Mouse (Mus musculus): Measurements from ENCODE around the gene Bpifb2.
"Not testable (repeated sequence)": the region's sequence is repeated elsewhere in the genome, so short reads cannot be mapped to it uniquely, and the experiment has no call there.

Gene Bpifb2

DNA sequence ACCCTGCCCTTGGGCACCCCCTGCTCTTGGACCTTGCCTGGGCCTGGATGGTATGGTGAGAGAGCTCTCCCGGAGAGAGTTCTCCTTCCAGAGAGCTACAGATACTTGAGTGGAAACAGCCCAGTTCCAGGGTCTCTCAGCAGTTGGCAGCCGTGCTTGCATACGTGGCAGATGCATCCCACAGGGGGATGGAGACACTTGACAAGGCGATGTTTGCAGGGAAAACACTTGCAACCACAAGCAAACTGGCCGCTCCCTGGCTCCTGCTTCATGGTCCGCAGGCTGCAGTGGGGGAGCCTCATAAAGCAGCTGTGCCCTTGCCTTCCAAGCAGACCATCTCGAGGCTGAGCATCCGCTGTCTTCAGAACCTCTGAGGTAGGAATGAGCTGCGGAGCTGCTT lies at the start of gene Bpifb2:
Gene Bpifb2 (plus strand): TSS at position 301 of the 400 bp plus-strand sequence.
- no peak for DNase-seq

DNA sequence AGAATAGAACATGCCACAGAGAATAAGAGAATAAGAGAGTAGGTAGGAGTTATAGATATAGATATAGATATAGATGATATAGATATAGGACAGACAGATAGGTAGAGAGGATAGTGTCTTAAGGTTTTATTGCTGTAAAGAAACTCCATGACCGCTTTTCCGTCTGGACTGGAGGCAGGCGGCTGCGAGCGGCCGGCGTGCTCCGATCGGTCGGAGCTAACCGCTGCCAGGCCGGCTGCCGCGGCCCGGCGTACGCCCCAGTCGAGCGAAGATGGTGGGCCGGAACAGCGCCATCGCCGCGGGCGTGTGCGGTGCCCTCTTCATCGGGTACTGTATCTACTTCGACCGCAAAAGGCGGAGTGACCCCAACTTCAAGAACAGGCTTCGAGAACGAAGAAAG lies 48.9 kb upstream of the Bpifb2 start:
- not testable (repeated sequence) for DNase-seq

DNA sequence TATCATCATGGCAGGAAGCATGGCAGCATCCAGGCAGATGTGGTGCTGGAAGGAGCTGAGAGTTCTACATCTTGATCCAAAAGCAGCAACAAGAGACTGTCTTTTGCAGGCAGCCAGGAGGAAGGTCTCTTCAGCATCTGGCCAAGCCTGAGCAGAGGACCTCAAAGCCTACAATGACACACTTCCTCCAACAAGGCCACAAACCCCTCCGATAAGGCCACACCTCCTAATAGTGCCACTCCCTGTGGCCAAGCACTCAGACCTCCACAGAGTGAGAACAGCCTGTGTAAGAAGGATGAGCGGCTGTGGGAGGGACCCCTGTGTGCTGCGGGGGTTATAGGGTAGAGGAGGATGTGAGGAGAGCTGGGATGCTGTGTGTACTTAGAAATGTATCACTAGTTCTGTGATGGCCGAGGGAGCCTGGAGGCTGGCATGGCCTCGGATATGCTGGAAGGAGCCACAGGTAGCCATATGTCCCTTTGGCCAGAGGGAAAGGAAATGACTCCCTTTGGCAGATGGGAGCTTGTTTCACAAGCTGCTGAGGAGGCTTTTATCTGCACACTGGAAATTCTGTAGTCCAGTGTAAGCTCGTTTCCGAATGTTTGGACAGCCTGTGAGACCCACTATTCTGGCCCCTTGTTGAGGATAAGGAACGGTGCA lies 47.5 kb upstream of the Bpifb2 start:
- no peak for DNase-seq

DNA sequence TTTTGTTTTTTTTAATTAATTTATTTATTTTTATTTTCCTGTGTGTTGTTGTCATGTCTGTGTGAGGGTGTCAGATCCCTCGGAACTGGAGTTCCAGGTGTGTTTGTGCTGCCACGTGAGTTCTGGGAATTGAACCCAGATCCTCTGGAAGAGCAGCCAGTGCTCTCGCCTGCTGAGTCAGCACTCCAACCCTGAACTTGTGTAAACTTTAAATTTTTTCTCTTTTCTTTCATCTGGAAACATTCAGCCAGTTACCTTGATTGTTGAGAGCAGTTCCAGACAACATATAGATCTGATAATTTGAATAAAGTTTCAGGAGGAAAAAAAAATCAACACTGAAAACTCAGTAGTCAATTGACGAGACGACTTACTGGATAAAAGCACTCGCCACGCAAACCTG lies 46.1 kb upstream of the Bpifb2 start:
- no peak for DNase-seq

DNA sequence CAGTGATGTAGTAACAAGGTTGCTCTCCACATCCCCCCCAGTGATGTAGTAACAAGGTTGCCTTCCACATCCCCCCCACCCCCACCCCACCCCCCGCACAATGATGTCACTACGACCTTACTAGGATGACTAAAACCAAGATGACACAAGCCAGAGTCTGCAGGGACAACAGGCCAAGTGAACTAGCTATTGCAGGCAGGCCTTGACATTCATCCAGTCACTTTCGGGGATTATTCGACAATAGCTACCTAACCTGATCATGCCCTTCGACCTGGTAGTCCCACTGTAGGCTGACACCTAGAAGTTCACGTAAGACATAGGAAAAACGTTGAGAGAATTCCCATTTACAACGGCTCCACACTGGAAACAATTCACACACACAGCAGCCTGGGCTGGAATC lies 41.6 kb upstream of the Bpifb2 start:
- no peak for DNase-seq

DNA sequence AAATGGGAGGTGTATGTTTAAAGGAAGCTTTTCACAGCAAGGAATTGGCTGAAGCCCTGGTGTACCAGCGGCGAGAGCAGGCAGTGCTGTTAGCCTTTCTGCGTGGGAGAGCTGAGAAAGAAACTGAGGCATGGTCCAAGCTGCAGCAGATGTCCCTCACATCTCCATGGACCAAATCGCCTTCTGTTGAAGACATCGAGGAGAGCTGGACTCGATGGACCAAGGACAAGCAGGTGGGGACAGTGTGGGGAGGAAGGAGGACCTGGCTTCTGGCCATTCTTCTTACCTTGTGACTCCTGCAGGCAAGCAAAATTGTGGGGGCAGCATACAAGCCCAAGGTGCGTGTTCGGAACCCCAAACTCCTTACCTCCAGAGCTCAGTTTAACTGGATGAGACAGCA lies 32.0 kb upstream of the Bpifb2 start:
- DNase-seq, result no peak

DNA sequence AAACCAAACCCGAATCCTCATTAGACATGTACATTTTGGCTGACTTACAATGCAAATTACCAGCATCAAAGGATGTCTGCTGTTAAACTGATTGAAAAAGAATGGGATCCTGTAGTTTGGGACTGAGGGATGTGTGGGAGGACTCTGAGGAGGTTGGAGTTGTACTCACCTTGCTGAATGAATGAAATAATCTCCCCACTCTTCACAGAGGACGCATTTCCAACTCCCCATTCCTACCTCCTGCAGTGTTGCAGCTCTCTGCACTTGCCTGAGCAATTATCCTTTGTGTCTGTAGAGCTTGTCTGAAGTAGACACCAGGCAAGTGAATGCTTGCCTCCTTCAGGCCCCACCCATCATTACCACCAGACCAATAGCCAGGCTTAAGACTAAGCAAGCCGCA lies 26.5 kb upstream of the Bpifb2 start:
- no peak for DNase-seq

DNA sequence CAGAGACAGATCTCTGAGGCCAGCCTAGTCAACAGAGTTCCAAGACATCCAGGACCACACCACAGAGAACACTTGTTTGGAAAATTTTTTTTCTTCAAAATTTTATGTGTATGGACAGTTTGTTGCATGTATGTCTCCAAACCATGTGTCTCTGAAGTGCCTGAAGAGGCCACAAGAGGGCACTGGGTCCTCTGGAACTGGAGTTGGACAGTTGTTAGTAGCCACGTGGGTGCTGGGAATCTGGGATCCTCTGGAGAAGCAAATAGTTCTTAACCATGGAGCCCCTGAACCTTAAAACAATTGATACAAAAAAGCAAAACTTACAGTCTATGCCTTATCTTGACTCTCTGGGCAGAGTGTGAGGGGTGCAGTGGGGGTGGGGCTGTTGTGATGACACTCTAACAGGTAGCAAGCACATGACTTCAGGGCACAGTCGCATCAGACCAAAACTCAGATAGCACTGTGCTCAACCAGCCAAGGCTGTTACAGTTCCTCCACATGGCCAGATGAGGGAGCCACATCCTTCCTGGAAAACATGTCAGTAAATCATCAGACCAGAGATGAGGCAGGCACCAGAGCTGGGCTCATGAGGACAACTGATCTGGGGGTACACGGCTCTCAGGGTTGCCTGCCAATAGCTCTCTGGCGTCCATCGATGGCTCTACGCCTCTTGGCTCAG lies 24.4 kb upstream of the Bpifb2 start:
- no peak for DNase-seq

DNA sequence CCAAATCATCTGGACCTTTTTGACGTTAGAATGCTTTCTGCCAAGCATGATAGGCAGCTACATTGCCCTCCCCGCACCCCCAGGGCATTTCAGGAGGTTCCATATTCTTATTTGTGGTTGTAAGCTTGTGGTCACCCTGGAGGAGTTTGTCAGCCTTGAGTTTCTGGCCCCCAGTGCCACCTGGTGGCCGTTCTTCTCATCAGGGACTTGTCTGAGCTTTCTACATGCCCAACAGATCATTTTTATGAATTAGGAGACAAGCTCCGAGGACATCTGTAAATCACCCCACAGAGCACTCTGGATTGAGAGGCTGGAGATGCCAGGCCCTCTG lies 23.9 kb upstream of the Bpifb2 start:
- peak; percentile 64 for DNase-seq

DNA sequence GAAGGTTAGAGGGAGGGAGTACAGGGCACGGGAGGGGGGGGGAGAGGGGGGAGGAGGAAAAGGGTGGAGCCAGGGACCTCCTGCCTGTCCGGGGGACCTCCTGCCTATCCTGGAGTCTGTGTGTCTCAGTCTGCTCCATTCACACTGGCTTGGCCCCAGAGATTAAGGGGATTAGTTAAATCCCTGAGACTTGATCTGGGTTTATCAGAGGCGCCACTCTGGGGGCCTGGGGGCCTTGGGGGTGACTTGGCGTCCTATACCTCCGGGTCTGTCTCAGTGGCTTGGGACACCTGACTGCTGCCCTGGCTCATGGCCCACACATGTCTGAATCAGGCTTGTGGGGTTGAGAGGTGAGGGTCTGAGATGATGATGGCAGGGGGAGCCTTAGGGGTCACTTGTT lies 21.3 kb upstream of the Bpifb2 start:
- DNase-seq, result no peak

DNA sequence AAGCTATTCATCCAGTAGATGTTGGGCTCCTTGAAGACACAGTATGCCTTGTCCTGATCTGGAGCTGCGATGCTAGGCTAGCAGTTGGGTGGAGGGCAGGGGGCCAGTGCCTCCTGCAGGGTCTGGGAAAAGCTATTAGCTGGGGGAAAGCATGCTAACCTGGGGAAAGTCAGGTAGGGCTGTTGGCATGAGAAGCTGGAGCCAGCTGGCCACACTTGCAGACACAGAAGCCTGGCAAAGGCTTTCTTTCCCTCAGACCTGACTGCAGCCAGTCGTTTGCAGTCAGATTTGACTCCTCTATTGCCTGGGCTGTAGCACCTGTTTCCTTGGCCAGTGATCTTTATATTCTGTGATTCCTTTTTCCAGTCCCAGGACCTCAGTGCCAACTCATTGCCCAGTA lies 15.3 kb upstream of the Bpifb2 start:
- DNase-seq, result no peak

DNA sequence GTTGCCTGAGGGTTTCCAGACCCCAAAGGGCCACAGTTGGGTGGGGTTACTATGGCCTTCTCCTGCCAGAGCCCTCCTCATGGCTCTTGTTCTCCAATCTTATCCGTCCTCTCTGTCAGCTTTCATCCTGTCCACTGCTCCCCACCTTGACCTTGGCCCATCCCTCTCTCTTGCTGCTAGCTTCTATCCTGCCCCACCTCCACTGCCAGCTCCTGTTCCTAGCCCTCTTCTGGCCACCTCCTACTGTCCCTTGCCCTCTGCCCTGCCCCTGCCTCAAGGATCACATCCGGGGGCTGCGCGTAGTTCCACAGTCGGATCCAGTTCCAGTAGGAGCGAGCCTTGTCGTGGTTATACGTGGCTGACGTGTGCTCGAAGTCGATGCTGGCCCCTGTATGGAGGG lies 14.5 kb upstream of the Bpifb2 start:
- DNase-seq, result no peak

DNA sequence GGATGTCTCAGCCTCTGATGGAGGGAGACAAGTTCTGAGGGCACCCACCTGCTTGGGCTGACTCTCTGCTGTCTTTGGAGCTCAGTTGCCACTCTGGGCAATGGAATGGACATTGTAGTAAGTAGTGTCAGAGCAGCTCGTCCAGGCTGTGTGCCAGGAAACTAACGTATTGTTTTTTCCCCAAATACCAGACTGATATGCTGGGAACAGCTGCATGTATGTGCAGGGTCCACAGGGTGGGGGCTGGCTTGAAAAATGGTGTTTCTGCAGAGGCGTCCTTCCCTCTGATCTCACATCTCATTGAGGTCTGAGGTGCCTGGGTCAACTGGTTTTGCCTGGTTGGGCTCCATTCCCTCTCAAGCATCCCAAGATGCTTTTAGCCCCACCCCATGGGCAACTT lies 14.1 kb upstream of the Bpifb2 start:
- no peak for DNase-seq

DNA sequence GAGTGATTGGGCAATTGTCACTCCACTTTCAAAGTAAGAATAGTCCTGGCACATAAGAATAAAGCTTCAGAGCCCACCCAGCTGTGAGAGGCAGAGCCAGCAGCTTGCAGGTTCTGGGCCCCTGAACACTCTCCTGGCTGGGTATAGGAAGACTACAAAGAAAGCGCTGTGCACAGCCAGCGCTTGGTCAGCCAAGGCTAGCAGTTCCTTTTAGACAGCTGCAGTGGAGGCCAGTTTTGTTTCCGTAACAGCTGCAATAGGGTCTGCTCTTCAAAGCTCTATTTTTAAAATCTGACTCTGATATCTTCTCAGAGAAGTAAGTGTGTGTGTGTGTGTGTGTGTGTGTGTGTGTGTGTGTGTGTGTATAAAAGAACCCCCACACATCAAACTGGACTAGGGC lies 12.9 kb upstream of the Bpifb2 start:
- DNase-seq, result no peak

DNA sequence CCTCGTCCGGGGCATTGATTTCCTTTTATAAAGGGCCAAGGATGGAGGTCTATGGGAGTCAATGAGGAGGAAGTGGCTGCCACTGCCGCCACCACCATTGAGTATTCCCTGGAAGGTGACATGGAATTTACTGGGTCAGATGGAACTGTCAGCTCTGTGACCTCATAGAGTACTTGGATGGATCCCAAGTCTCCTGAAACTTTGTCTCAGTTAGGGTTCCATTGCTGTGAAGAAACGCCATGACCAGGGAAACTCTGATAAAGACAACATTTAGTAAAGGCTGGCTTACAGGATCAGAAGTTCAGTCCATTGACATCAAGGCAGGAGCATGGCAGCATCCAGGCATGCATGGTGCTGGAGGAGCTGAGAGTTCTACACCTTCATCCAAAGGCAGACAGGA lies 3.9 kb upstream of the Bpifb2 start, which contains the start of gene Sun5:
Gene Sun5 (minus strand): TSS at position 101 of the 400 bp plus-strand sequence.
- no peak for DNase-seq

DNA sequence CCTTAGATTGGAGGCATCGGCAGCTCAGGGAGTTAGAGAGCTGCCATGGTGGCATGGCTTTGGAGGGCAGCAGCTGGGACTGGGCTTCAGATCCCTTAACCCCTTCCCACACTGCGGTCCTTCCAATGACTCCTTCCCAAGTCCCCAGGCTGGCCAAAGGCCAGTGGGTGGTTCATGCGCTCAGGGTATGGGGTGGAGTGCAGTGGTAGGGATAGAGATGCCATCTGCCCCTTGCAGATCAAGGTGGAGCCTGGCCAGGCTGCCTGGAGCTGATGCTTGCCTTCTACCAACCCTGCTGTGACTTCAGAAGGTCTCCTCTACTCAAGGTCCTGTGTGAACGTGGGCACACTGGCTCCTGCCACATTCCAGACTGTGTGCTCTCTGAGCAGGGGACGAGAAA lies 24.3 kb downstream of the Bpifb2 start:
- DNase-seq, result no peak

DNA sequence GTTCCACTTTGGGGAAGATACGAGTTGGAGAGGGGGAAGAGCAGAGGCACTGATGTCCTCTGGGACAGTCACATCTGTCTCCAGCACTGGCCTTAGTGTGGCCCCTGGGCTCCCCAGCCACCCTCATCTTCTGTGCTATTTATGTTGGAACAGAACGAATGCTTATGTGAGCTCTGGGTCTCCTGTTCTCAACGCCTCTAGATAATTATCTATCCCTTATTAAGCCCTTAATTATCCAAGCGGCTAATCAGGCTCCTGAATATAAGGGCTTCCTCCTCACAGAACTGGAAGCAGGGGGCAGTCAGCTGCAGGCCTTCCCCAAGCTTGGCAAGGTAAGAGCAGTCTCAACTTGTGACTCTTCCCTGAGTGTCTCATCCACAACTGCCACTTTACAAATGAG lies 25.2 kb downstream of the Bpifb2 start, which contains the start of gene Bpifb6:
Gene Bpifb6 (plus strand): TSS at position 301 of the 400 bp plus-strand sequence.
- DNase-seq, result no peak

DNA sequence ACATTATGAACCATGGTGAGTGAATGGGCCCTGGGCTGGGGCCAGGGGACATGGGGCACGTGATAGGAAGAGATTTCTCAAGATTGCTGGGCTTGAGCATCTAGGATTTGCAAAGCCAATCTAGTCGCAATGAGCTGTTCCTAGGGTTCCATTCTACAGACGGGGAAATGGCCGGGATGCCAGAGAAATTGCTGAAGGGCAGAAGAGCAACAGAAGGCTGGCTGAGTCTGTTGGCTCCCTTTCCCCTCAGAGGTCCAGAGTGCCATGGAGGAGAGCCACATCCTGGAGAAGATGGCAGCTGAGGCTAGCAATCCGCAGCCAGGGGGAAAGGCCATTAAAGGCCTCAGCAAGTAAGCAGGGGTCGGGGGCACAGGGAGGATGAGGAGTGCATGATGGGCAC lies 27.9 kb downstream of the Bpifb2 start:
- no peak for DNase-seq

DNA sequence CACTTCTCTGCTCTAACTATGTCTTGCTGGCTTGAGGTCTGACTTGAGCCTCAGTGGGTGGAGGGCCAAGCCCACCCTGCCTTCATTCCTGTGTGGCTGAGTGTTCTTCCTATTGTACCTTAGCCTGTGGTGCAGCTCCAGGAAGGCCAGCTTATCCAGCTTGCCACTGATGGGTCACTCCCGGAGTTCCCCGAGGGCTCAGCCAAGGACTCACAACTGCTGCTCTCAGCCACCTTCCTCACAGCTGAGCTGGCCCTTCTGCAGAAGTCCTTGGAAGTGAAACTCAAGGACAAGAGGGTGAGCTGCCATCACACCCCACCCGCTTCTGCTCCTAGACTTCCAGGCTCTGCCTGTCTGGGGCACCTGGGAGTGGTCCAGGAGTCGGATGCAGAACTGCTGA lies 31.8 kb downstream of the Bpifb2 start:
- no peak for DNase-seq

DNA sequence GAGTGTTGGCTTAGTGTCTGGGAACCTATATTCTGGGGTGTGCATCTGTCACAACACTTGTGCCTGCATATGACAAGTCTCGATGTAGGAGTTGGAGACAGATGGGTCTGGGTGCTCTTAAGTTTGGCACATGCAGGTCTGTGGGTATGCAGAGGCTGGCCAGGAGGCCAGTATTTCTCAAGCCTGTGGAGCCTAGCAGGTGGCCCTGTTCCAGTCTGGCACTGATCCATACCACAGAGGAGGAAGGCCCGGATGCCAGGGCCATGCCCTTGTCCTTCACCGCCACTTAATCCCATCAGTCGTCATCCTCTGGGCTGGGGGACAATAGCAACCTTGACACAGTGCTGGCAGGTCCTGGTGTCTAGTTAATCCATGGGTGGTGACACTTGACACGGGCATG lies 39.3 kb downstream of the Bpifb2 start:
- DNase-seq, result peak; percentile 14

DNA sequence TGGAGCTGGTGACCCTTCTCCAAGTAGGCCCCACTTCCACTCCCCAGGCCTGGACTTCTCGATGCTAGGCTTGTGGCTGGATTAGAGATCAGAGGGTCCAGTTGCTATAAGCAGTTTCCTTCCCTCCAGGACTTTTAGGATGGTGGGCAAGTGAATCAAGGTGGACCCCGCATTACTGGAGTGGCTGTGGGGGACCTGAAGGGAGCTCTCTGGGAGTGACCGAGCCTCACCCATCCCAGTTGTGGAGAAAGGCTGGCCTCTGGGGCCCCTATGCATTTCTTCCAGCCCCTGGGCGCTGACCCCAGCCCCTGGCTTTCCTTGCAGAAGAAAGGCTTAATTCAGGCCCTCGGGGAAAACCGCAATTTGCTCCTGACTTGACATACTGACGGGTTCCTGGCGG lies 43.1 kb downstream of the Bpifb2 start, which contains the start of gene Bpifb3:
Gene Bpifb3 (plus strand): TSS at position 301 of the 400 bp plus-strand sequence.
- no peak for DNase-seq

DNA sequence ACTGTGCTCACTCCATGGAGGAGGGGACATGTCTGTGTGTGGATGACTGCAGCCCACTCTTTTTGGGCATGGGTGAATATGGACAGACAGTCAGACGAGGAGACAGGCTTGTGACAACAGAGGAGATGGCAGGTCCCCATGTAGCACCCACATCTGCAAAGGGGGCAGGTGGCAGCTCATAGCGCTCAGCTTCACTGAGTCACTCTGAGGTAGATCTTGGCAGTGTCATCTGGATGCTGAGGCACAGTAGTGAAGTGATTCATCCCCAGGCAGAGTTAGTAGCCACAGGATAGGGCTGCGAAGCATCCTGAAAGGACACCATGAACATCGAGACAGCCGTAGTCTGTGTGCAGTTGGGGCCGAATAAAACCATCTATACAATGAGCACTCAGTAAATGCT lies 46.4 kb downstream of the Bpifb2 start:
- DNase-seq, result no peak

DNA sequence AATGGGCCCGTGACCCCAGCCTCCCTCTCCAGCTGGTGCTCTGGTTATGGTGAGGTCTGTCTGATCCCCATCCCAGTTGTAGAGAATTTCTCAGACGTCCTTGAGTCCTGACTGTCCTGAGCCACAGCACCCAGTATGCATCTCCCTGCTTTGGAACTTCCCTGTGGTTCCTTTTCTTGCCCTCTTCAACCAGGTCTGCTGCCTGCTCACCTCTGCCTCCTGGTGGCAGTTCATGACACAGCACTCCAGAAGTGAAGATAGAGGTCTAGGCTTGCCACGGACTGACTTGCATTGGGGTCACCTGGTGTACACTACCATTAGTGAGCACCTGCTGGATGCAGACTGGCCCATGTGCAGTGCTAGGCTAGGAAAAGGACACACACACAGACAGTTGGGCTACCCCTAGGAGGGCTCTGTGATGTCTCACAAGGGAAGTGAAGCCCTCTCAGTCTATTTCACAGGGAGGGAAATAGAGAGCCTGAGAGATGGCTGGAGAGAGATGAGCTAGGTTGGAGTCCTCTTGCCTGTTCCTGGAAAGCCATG lies 55.1 kb downstream of the Bpifb2 start:
- DNase-seq, result peak; percentile 40

DNA sequence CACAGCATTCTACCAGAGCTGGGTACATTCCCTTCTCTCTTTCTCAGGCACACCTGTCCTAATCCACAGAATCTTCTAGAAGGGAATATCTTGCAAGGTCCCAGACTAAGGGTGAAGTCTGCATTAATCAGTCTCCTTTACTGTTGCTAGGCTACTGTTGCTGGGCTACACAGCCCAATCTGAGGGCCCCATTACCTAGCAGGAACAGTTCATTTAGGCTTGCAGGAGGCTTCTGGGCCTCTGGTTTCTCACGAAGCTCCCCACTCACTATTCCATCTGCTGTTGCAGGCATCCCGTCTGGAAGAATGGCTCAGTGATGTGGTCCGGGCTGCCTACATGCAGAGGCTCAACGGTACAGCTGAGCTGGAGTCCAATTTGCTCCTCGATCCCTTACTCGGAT lies 56.3 kb downstream of the Bpifb2 start:
- no peak for DNase-seq

DNA sequence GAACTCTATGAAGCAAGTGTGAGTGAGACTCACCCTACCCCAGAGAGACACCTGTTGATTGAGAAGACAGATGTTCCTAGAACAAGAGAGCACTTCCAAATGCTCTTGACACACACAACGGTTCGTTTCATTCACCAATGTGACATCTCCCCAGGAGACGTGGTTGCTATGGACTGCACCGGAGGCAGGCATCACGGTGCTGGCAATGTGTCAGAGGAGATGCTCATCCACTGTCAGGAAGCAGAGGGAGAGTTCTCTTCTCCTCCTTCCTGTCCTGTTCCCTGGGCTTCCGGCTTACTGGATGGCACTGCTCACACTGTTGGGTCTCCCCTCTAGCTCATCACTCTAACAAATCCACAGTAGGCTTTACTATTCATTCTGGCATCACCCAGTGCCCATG lies 58.5 kb downstream of the Bpifb2 start:
- DNase-seq, result no peak
